Mouse (Mus musculus): ENCODE data around the gene Ces1h. TPM values are rescaled to one million over a fixed set of nuclear protein-coding genes. Genes with fewer than 3 reads are reported as not detected.

Gene Ces1h
- polyA plus RNA-seq, 1 experiment from 2014 or later, result not detected

- Histone ChIP-seq H3K4me1 (replicated peaks) (no peaks in the 10 kb centered on the region), H3K27me3 (no peaks in the 10 kb centered on the region), H3K4me2 (no peak overlapping the region), H3K9ac (no peak overlapping the region), H3K36me3 (no peaks in the 10 kb centered on the region), H3K27ac (no peak overlapping the region), H3K9me3 (replicated peaks) (no peaks in the 10 kb centered on the region), H3K4me3 (no peak overlapping the region)
- no peak for ATAC-seq (replicated peaks; ENCODE audit: insufficient number of reproducible peaks, insufficient read depth, low FRiP score, low read depth)
- WGBS, result 83% methylated on average over 2 of the region's 2 CpGs
Observed at GRCm38 (mm10) chr8:93331151-93331550, 48.4 kb downstream of the Ces1h start.

- no peaks in the 10 kb centered on the region for H3K27me3 ChIP-seq
Observed at GRCm38 (mm10) chr8:93325123-93325522, 54.4 kb downstream of the Ces1h start.

GRCm38 (mm10) chr8:93317031-93317430 lies 62.5 kb downstream of the Ces1h start:
- 70% methylated on average over 2 of the region's 2 CpGs for WGBS
- Histone ChIP-seq H3K4me2 (no peak overlapping the region), H3K9ac (no peak overlapping the region), H3K4me3 (no peak overlapping the region), H3K9me3 (replicated peaks) (no peaks in the 10 kb centered on the region), H3K27ac (no peak overlapping the region), H3K27me3 (no peaks in the 10 kb centered on the region), H3K36me3 (no peaks in the 10 kb centered on the region), H3K4me1 (replicated peaks) (no peaks in the 10 kb centered on the region)
- ATAC-seq (replicated peaks; ENCODE audit: insufficient number of reproducible peaks, insufficient read depth, low FRiP score, low read depth), result no peak

More at GRCm38 (mm10) chr8:93325123-93325522, 54.4 kb downstream of the Ces1h start:
- Histone ChIP-seq H3K9ac (no peak overlapping the region), H3K4me3 (no peak overlapping the region), H3K4me2 (no peak overlapping the region), H3K36me3 (no peaks in the 10 kb centered on the region), H3K4me1 (replicated peaks) (no peaks in the 10 kb centered on the region), H3K27ac (no peak overlapping the region), H3K9me3 (replicated peaks) (no peaks in the 10 kb centered on the region)
- ATAC-seq (replicated peaks; ENCODE audit: insufficient number of reproducible peaks, insufficient read depth, low FRiP score, low read depth), result no peak
- 66% methylated on average over 2 of the region's 2 CpGs for WGBS

- Histone ChIP-seq H3K4me2 (no peak overlapping the region), H3K27ac (no peak overlapping the region), H3K27me3 (no peaks in the 10 kb centered on the region), H3K36me3 (no peaks in the 10 kb centered on the region), H3K4me1 (replicated peaks) (no peaks in the 10 kb centered on the region), H3K9me3 (replicated peaks) (no peaks in the 10 kb centered on the region), H3K9ac (no peak overlapping the region), H3K4me3 (no peak overlapping the region)
- no peak for ATAC-seq (replicated peaks; ENCODE audit: insufficient number of reproducible peaks, insufficient read depth, low FRiP score, low read depth)
- WGBS, result 68% methylated on average over 2 of the region's 2 CpGs
Observed at GRCm38 (mm10) chr8:93315557-93315956, 64.0 kb downstream of the Ces1h start.

Other genes with a start within 250 kb of the Ces1h start
- gene Ces1c, start 248.4 kb downstream of the Ces1h start, polyA plus RNA-seq (2015; fragmentation: Nextera tagmentation; extraction: Ambion mirVana), result not detected in 2 replicates
- 1.8 and 4.0 TPM in 2 replicates for gene Ces1d, start 181.9 kb downstream of the Ces1h start, polyA plus RNA-seq (2015; fragmentation: Nextera tagmentation; extraction: Ambion mirVana)
- gene Ces1e, start 150.1 kb downstream of the Ces1h start, polyA plus RNA-seq (2015; fragmentation: Nextera tagmentation; extraction: Ambion mirVana), result 0.18 and 0.43 TPM in 2 replicates
- 0.19 and 0.20 TPM in 2 replicates for gene Ces1f, start 100.0 kb downstream of the Ces1h start, polyA plus RNA-seq (2015; fragmentation: Nextera tagmentation; extraction: Ambion mirVana)
- gene Ces1g, start 42.4 kb downstream of the Ces1h start, polyA plus RNA-seq (2015; fragmentation: Nextera tagmentation; extraction: Ambion mirVana), result 0.05 TPM in 1 of 2 replicates, not detected in the other
- gene Ces5a, start 156.1 kb upstream of the Ces1h start, polyA plus RNA-seq (2015; fragmentation: Nextera tagmentation; extraction: Ambion mirVana), result 0.15 and 0.25 TPM in 2 replicates